Mouse (Mus musculus) liver, embryonic 14.5 days (tissue): ENCODE results near the gene Zfp648. TPM values are rescaled to one million over a fixed set of nuclear protein-coding genes. Genes with fewer than 3 reads are reported as not detected.

ENCODE experiments used
- ATAC-seq: fragments of 200-750 bp; cut with Nextera tagmentation; 2 replicates; pipeline ENCODE4 v1.8.0; 2017; ENCODE audit warnings: moderate number of reproducible peaks, mild to moderate bottlenecking, moderate library complexity; ENCODE audit not compliant: insufficient read depth
- DNase-seq, 3 experiments: peaks; one replicate each; pipeline ENCODE4 v3.0.0-alpha.2; 2012 to 2013; ENCODE audit warnings: low read depth in 3 of 3, low spot score in 3 of 3
- H3K27ac ChIP-seq: fragments of 300-500 bp; sonication (generic); 2 replicates; pipeline ENCODE4 v1.5.1; 2014; ENCODE audit warnings: moderate library complexity, mild to moderate bottlenecking, control low read depth, inconsistent platforms
- H3K27me3 ChIP-seq: fragments of 300-500 bp; sonication (generic); 2 replicates; pipeline ENCODE4 v1.6.1; 2014; ENCODE audit warnings: mild to moderate bottlenecking, low read length, moderate library complexity; ENCODE audit not compliant: control insufficient read depth, insufficient read depth
- H3K36me3 ChIP-seq: fragments of 300-500 bp; sonication (generic); replicated peaks from 2 replicates; pipeline ENCODE4 v1.6.1; 2014; ENCODE audit warnings: low read depth; ENCODE audit not compliant: control insufficient read depth, insufficient read depth
- H3K4me1 ChIP-seq, 2 experiments: fragments of 200-500 bp in 1 of 2; fragments of 300-500 bp in 1 of 2; sonication (generic) in 1 of 2; replicated peaks; 2 replicates each; pipeline ENCODE4 v1.6.1; 2012 to 2014; ENCODE audit warnings: antibody characterized with exemption in 1 of 2, inconsistent platforms in 1 of 2, low read length in 1 of 2; ENCODE audit not compliant: control insufficient read depth in 2 of 2, insufficient read depth in 2 of 2
- H3K4me2 ChIP-seq: fragments of 300-500 bp; sonication (generic); 2 replicates; pipeline ENCODE4 v1.6.1; 2014; ENCODE audit warnings: low read depth, mild to moderate bottlenecking, control low read depth, moderate library complexity
- H3K4me3 ChIP-seq, 2 experiments: fragments of 200-500 bp in 1 of 2; fragments of 300-500 bp in 1 of 2; sonication (generic) in 1 of 2; 2 replicates each; pipeline ENCODE4 v1.5.1; 2012 to 2014; ENCODE audit warnings: low read depth in 2 of 2, low read length in 2 of 2, mild to moderate bottlenecking in 2 of 2, control low read depth in 1 of 2, inconsistent platforms in 1 of 2, moderate library complexity in 1 of 2; ENCODE audit not compliant: insufficient read depth in 1 of 2
- H3K9ac ChIP-seq: fragments of 300-500 bp; sonication (generic); replicated peaks from 2 replicates; pipeline ENCODE4 v1.6.1; 2014; ENCODE audit warnings: mild to moderate bottlenecking, control low read depth, moderate library complexity
- H3K9me3 ChIP-seq: fragments of 300-500 bp; sonication (generic); 2 replicates; pipeline ENCODE4 v1.6.1; 2016; ENCODE audit warnings: low read length, mixed read lengths; ENCODE audit not compliant: control insufficient read depth
- CTCF ChIP-seq: IDR thresholded peaks from 2 replicates; pipeline ENCODE4 v1.5.1; 2016; ENCODE audit warnings: antibody characterized with exemption, low read depth, control low read depth
- EP300 ChIP-seq: IDR thresholded peaks from 2 replicates; pipeline ENCODE4 v1.6.1; 2016; ENCODE audit warnings: antibody characterized with exemption, low read depth
- WGBS: fragments of 180-500 bp; shearing (Covaris S2); extraction: QIAGEN DNeasy Blood & Tissue Kit; methylation state at CpG from one replicate; pipeline ENCODE4 v1.1.7; 2014; ENCODE audit not compliant: insufficient replicate concordance; 5-methylcytosine and 5-hydroxymethylcytosine counted together
- polyA plus RNA-seq, 2 experiments: library from polyadenylated mRNA; depleted of rRNA in 1 of 2; stranded (reverse) in 1 of 2; unstranded in 1 of 2; fragments of >200 nt; fragmentation: Nextera tagmentation in 1 of 2; extraction: Ambion mirVana in 1 of 2; gene quantifications; 2 replicates each; pipeline versions ENCODE4 v1.2.1 to v1.2.3; 2012 to 2014

Gene Zfp648
- polyA plus RNA-seq, 2 experiments = not detected

DNA sequence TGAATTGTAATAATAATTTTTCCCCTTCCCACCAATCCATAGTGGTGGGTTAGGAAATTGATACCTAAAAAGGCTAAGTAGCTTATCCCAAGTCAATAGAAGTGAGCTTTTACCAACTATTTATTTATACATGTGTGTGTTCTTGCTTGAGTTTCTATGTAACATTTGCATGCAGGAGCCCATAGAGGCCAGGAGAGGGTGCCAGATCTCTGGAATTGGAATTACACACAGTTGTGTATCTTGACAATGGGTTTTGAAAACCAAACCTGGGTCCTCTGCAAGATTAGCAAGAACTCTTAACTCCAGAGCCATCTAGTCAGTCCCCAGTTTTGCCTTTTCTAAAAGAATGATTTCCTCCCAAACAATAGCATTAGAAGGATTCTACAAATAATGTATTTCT is 37.9 kb downstream of the Zfp648 start:
- TF ChIP-seq EP300 (no peak), CTCF (peak; percentile 20; the same call in 1 of the 2 replicates)
- H3K27me3 ChIP-seq = no peaks in the 10 kb centered on the region
- no peak overlapping the region for H3K27ac ChIP-seq
- no peak overlapping the region for H3K9ac ChIP-seq
- ATAC-seq (no peak), DNase-seq (no peak)
- no peak overlapping the region for H3K4me2 ChIP-seq
- H3K4me1 ChIP-seq = no peaks in the 10 kb centered on the region
- H3K9me3 ChIP-seq = no peaks in the 10 kb centered on the region
- H3K4me3 ChIP-seq = no peak overlapping the region
- no peaks in the 10 kb centered on the region for H3K36me3 ChIP-seq

DNA sequence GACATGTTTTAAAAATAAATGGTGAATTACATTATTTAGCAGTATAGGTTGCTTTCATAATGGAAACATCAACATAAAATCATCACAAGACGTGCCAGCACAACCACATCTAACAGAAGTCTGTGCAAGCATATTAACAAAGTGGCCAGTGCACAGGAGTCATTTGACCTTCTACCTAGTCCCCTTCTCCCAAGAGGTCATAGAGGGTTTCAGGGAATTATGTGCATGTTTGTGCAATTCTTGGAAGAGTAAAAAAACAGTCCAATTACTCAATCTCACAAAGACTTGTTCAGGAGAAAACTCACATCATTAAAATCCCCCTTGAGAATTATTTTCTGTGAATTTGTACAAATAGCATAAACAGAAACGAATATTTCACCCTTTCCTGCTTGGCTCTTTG is 50.2 kb downstream of the Zfp648 start:
- TF ChIP-seq CTCF (no peak), EP300 (no peak)
- Histone ChIP-seq H3K27ac (no peak overlapping the region), H3K9me3 (no peaks in the 10 kb centered on the region), H3K4me1 (no peaks in the 10 kb centered on the region), H3K9ac (no peak overlapping the region), H3K4me2 (no peak overlapping the region), H3K36me3 (no peaks in the 10 kb centered on the region), H3K4me3 (no peak overlapping the region), H3K27me3 (no peaks in the 10 kb centered on the region)
- ATAC-seq (no peak), DNase-seq (no peak)
- WGBS = 41% methylated on average over 2 of the region's 2 CpGs

DNA sequence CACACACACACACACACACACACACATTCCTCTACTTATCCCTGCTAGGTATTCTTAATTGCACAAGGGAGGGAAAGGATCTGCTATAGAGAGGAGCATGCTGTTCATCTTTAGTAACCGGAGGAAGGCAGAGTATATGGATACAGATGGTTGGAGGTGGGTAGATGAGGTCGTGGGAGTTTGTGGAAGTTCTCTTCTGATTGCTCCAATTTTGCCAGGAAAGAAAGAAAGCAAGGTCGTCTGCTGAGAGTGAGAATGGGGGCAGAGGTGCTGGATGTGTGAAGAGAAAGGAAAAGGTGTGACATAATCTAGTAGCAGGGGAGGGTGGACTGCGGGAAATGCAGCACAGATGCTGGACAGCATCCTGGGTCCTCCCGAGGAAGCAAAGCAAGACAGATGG is 51.8 kb downstream of the Zfp648 start:
- TF ChIP-seq EP300 (no peak), CTCF (no peak)
- DNase-seq = no peak

More for the DNA sequence above, 51.8 kb downstream of the Zfp648 start:
- WGBS = 39% methylated on average over 5 of the region's 5 CpGs
- no peak overlapping the region for H3K4me3 ChIP-seq
- H3K27ac ChIP-seq = no peak overlapping the region
- no peaks in the 10 kb centered on the region for H3K9me3 ChIP-seq
- H3K36me3 ChIP-seq = no peaks in the 10 kb centered on the region
- H3K4me1 ChIP-seq = no peaks in the 10 kb centered on the region
- H3K4me2 ChIP-seq = no peak overlapping the region
- H3K27me3 ChIP-seq = no peaks in the 10 kb centered on the region
- no peak for ATAC-seq
- no peak overlapping the region for H3K9ac ChIP-seq
